Mouse (Mus musculus) CD8-positive naive resting alpha-beta T cell, adult 57 days (primary cell): ENCODE measurements around the gene Klk1b4. TPM values are rescaled to one million over a fixed set of nuclear protein-coding genes. Genes with fewer than 3 reads are reported as not detected.

Experiments used
- total RNA-seq: library from RNA; stranded (reverse); gene quantifications from one replicate; pipeline ENCODE4 v1.2.4, GENCODE M21; 2023

Klk1b4 gene
- not detected for total RNA-seq

DNA sequence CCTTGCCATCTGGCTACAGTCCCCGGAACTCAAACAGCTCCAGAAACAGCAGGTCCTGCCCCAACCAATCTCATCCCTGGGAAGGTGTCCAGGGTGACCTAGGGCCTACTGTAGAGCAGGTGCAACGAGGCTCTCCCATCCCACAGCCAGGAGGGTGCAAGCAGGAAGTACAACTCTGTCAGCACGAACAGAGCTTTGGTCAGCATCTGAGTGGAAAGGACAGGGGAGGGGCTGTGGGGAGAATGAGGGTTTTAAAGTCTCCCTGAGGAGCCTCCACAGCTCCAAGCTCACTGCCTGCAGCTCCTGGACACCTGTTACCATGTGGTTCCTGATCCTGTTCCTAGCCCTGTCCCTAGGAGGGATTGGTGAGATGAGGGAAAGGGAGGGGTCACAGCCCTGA lies at the start of gene Klk1b4:
Gene Klk1b4 (plus strand): TSS at position 301 of the 400 bp plus-strand sequence.

DNA sequence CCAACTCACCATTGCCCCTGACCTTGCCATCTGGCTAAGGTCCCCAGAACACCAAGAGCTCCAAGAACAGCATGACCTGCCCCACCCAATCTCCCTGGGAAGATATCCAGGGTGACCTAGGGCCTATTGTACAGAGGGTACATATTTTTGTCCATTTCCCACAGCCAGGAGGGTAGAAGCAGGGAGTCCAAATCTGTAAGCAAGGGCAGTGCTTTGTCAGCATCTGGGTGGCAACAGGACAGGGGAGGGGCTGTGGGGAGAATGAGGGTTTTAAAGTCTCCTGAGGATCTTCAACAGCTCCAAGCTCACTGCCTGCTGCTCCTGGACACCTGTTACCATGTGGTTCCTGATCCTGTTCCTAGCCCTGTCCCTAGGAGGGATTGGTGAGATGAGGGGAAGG lies 19.3 kb upstream of the Klk1b4 start, which contains the start of gene Klk1b24:
Gene Klk1b24 (plus strand): TSS at position 301 of the 400 bp plus-strand sequence.

DNA sequence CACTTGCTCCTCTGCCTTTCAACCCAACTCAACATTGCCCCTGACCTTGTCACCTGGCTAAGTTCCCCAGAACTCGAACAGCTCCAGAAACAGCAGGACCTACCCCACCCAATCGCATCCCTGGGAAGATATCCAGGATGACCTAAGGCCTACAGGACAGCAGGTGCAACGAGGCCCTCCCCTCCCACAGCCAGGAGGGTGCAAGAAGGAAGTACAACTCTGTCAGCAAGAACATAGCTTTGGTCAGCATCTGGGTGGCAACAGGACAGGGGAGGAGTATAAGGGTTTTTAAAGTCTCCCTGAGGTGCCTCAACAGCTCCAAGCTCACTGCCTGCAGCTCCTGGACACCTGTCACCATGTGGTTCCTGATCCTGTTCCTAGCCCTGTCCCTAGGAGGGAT lies 9.3 kb upstream of the Klk1b4 start, which contains the start of gene Klk1b3:
Gene Klk1b3 (plus strand): TSS at position 301 of the 400 bp plus-strand sequence.

DNA sequence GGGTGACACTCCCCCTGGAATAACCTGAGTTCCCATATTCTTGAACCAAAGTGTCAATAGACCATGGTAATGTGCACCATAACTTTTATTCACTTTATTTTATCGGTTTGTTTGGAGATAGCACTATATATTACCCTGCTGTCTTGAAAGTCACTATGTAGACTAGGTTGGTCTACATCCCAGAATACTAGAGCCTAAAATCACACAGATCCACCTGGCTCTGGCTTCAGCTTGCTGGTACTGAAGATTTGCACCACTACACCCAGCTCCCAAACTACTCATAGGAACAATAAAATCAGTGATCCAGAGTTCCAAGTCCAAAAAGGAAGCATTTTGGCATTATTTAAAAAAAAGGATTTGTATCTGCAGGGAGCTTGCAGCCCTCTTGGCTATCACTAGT lies 8.4 kb downstream of the Klk1b4 start, which contains the start of gene Klk1b5:
Gene Klk1b5 (plus strand): TSS at position 301 of the 400 bp plus-strand sequence.

DNA sequence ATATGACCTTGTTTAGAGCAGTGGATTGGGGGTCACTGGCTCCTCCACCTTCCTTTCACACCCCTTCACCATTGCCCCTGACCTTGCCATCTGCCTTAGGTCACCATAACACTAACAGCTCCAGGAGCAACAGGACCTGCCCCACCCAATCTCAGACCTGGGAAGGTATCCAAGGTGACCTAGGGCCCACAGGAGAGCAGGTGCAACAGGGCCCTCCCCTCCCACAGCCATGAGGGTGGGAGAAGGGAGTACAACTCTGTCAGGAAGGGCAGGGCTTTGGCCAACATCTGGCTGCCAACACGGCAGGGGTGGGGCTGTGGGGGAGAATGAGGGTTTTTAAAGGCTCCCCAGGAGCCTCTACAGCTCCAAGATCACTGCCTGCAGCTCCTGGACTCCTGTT lies 17.8 kb downstream of the Klk1b4 start, which contains the start of gene Klk1:
Gene Klk1 (plus strand): TSS at position 285 of the 400 bp plus-strand sequence.

DNA sequence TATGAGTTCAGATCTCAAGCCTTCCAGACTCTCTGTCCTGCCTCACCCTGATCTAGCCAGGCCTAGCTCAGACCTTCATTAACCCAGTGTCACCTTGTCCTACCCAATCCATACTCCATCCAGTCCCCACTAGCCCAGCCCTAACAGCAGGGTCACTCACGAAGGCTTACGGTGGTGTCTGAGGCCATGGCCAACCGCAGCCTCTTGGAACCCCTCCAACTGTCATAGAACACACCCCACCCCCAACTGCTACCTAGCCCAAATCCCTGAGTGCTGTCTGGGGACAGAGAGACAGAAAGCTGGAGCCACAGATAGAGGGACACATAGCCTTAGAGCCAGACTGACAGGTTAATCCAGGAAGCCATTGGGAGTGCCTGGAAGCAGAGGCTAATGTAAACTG lies 28.7 kb downstream of the Klk1b4 start, which contains the start of gene Gm36864:
Gene Gm36864 (plus strand): TSS at position 269 of the 400 bp plus-strand sequence.

DNA sequence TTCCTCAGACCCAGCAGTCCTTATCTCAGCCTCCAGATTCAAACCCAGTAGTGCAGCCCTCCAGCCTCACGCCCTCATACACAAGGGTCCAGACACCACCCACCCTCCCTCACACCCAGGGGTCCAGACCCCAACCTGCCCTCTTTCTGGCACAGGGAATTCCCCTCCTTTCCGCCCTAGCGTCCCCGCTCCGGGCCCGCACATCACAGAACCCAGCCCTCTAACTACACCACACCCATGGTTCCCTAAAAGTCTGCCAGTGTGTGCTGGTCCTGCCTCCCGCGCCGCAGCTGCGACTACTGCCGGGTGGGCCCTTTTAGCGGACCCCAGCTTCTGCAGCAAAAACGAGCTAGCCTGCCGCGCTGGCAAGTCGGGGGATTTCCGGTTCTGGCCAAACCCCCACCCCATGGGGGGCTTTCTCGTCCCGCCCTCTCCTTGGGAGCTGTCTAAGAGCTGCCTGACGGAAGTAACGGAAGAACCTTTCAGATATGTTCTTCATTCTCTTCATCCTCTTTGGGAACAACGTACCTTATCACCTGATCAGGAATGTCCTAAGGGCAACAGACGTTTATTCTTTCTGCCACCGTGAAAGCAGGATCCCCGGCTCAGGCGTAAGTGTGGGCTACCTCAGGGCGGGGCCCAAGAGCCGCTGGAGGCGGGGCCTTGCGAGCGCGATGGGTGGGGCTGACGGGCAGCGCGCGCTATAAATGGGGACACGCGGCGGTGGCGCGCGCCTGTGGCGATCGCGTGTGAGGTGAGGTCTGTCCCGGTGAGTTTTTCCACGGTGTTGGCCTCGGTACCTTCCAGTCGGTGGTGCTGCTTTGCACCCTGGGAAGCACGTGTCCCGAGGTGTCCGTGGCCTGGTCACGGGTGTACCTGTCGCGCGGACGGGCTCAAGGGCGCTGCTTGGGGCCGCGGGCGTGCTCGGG lies 39.1 kb downstream of the Klk1b4 start, which contains the start of the genes 1700028J19Rik and 2410002F23Rik:
Gene 1700028J19Rik (minus strand): TSS at position 641 of the 929 bp plus-strand sequence.
Gene 2410002F23Rik (plus strand): TSS at position 668 of the 929 bp plus-strand sequence.

DNA sequence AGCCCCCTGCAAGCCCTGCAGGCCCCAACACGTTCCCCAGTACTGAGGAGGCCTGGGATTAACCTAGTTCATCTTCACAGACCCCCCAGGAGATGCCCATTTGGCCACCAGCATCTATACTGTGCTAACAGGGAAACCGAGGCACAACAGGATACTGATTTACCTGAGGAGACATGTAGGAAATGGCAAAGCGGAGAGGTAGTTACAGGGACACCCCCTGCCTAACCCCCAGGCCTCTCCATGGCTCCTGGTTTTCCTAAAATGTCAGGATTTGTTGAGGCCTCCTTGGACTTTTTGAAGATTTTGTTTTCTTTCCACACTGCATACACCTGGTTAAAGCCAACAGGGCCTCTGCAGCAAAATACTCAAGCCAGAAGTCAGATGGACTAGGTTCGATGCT lies 50.0 kb downstream of the Klk1b4 start, which contains the start of gene Acp4:
Gene Acp4 (minus strand): TSS at position 101 of the 400 bp plus-strand sequence.

DNA sequence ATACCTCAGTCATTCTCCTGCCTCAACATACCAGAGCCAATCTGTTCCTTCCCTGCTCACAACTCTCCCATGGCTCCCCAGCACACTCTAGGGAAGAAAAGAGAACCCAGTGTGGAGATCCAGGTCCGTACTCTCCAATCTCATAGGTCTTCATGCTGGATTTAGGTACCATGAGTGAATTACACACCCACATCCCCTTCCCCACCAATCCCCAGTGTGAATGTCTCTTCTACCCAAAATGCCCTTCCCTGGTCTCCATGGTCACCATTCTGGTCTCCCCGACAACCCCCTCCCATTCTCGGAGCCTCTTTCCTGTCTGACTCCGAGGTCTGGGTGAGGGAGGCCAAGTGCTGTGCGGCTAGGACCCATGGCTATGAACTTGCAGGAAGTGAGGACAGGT lies 53.9 kb downstream of the Klk1b4 start, which contains the start of gene Gm15517:
Gene Gm15517 (plus strand): TSS at position 301 of the 400 bp plus-strand sequence.

Other genes with a start within 250 kb of the Klk1b4 start
- not detected for gene Klk1b1, start 240.7 kb upstream of the Klk1b4 start, total RNA-seq
- gene Klk1b9, start 231.4 kb upstream of the Klk1b4 start, total RNA-seq, result not detected
- gene Klk1b11, start 211.6 kb upstream of the Klk1b4 start, total RNA-seq, result not detected
- not detected for gene Klk1b26, start 195.3 kb upstream of the Klk1b4 start, total RNA-seq
- gene Klk1b27, start 155.1 kb upstream of the Klk1b4 start, total RNA-seq, result not detected
- not detected for gene Klk1b21, start 105.1 kb upstream of the Klk1b4 start, total RNA-seq
- gene Klk1b22, start 94.8 kb upstream of the Klk1b4 start, total RNA-seq, result not detected
- not detected for gene Klk1b16, start 70.7 kb upstream of the Klk1b4 start, total RNA-seq
- gene Klk1b24, start 19.2 kb upstream of the Klk1b4 start, total RNA-seq, result not detected
- not detected for gene Klk1b3, start 9.2 kb upstream of the Klk1b4 start, total RNA-seq
- not detected for gene Klk1b5, start 8.5 kb downstream of the Klk1b4 start, total RNA-seq
- gene Klk1, start 17.9 kb downstream of the Klk1b4 start, total RNA-seq, result not detected
- gene Gm36864, start 28.7 kb downstream of the Klk1b4 start, total RNA-seq, result not detected
- gene 1700028J19Rik, start 39.3 kb downstream of the Klk1b4 start, total RNA-seq, result 1.9 TPM
- gene 2410002F23Rik, start 39.3 kb downstream of the Klk1b4 start, total RNA-seq, result 245 TPM
- not detected for gene Acp4, start 49.9 kb downstream of the Klk1b4 start, total RNA-seq
- gene Gm15517, start 54.0 kb downstream of the Klk1b4 start, total RNA-seq, result not detected
- 0.89 TPM for gene Clec11a, start 99.5 kb downstream of the Klk1b4 start, total RNA-seq
- gene Shank1, start 102.8 kb downstream of the Klk1b4 start, total RNA-seq, result 2.8 TPM
- gene Syt3, start 176.7 kb downstream of the Klk1b4 start, total RNA-seq, result not detected
- not detected for gene 1700008O03Rik, start 178.4 kb downstream of the Klk1b4 start, total RNA-seq
- not detected for gene Lrrc4b, start 221.6 kb downstream of the Klk1b4 start, total RNA-seq